Mouse (Mus musculus): ENCODE data around the gene Smoc2. TPM values are rescaled to one million over a fixed set of nuclear protein-coding genes. Genes with fewer than 3 reads are reported as not detected.
A peak's percentile ranks its signal among the peaks of the same experiment; 100 is the strongest.

Smoc2 gene
- polyA plus RNA-seq, 1 experiment from 2014 or later, result 31.5 TPM

DNA sequence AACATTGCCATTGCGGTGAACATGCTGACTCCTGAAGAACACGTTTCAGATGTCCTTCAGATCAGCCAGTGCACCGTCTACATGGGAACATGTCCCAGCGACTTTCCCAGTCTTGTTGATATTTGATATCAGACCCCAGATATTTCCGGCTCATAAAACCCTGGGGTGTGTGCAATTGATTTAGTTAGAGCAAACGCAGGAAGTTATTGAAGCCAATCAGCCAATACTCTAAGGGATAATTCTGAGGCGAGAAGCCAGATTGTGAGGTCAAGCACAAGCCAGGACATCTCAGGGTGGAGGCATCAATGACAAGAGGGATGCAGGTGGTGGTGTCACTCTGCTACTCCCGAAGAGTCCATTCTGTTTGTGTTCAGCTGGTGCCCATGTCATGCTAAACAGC lies 28.9 kb upstream of the Smoc2 start:
- Histone ChIP-seq H3K4me3 (no peak overlapping the region), H3K27me3 (ENCODE audit: insufficient read depth, poor library complexity, severe bottlenecking) (peaks cover 65% of the 10 kb centered on the region), H3K4me1 (peaks cover 5% of the 10 kb centered on the region), H3K9me3 (no peaks in the 10 kb centered on the region), H3K36me3 (no peaks in the 10 kb centered on the region), H3K27ac (no peak overlapping the region)
- no peak for DNase-seq (ENCODE audit: low spot score)
- 79% methylated on average over 8 of the region's 8 CpGs for WGBS

- H3K27me3 ChIP-seq (ENCODE audit: insufficient read depth, poor library complexity, severe bottlenecking), result peaks cover 64% of the 10 kb centered on the region
- H3K4me1 ChIP-seq, result peaks cover 5% of the 10 kb centered on the region
- no peaks in the 10 kb centered on the region for H3K36me3 ChIP-seq
- H3K27ac ChIP-seq, result no peak overlapping the region
- WGBS, result 75% methylated on average over 7 of the region's 7 CpGs
- H3K4me3 ChIP-seq, result no peak overlapping the region
- DNase-seq (ENCODE audit: low spot score), result no peak
- H3K9me3 ChIP-seq, result no peaks in the 10 kb centered on the region
Observed at GRCm38 (mm10) chr17:14252456-14252855, 26.9 kb upstream of the Smoc2 start.

GRCm38 (mm10) chr17:14254616-14255015 lies 24.7 kb upstream of the Smoc2 start:
- no peaks in the 10 kb centered on the region for H3K9me3 ChIP-seq

DNA sequence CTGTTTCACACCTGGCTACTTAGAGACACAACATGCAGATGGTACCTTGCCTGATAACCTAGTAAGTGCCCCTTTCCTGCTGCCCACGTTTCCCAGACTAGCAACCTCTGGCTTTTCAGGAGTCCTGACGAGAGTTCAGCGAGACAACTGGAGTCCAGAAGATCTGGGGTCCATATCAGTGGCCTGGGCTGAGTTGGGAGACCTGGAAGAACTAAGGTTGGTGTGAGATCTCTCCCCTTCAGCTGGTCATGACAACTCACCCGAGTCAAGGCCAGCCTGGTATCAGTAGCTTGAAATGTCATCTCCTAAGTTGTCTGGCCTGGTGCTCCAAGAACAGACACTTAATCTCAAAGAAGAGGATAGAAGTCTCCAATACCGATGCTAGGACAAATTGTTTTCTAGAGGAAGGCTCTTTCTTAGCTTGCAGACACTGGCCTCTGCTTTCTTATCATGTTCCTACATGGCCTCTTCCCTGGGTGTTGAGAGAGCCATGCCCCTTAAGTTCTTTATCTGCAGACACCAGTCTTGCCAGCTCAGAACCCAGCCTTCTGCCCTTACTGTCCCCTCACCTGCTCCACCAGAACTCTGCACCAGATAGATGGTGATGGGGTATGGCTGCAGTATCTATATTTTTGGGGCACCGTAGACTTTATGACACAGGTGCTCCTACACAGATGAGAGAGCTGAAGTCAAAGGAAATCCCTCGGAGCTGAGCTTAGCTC lies 21.3 kb upstream of the Smoc2 start:
- WGBS, result 66% methylated on average over 7 of the region's 7 CpGs
- Histone ChIP-seq H3K27me3 (ENCODE audit: insufficient read depth, poor library complexity, severe bottlenecking) (peaks cover 71% of the 10 kb centered on the region), H3K27ac (no peak overlapping the region), H3K9me3 (no peaks in the 10 kb centered on the region), H3K4me1 (peaks cover 9% of the 10 kb centered on the region), H3K4me3 (no peak overlapping the region), H3K36me3 (no peaks in the 10 kb centered on the region)
- DNase-seq (ENCODE audit: low spot score), result no peak

More at GRCm38 (mm10) chr17:14254616-14255015, 24.7 kb upstream of the Smoc2 start:
- Histone ChIP-seq H3K4me1 (peaks cover 5% of the 10 kb centered on the region), H3K4me3 (no peak overlapping the region), H3K36me3 (no peaks in the 10 kb centered on the region), H3K27me3 (ENCODE audit: insufficient read depth, poor library complexity, severe bottlenecking) (peaks cover 66% of the 10 kb centered on the region), H3K27ac (no peak overlapping the region)
- DNase-seq (ENCODE audit: low spot score), result no peak
- 72% methylated on average over 5 of the region's 5 CpGs for WGBS

DNA sequence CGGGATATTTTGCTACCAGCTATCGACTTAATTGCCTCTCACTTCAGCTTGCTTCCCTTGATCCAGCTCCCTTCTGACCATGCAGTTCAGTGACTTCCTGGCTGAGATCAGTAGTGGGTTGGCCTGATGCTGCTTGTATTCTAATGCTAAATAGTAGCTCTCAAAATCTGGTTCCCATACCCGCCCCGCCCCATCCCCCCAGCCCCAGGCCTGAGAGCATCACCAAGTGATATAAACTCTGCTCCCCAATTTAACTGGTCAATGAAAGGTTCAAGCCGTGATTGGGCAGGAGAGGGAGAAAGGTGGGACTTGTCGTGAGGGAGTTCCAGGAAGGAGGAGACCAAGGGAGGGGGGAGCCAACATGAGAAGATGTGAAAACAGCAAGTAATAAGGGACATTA lies 20.4 kb upstream of the Smoc2 start:
- Histone ChIP-seq H3K4me1 (peaks cover 14% of the 10 kb centered on the region; the same call in 1 of the 2 replicates), H3K4me3 (no peak overlapping the region), H3K9me3 (no peaks in the 10 kb centered on the region), H3K27me3 (ENCODE audit: insufficient read depth, poor library complexity, severe bottlenecking) (peaks cover 78% of the 10 kb centered on the region), H3K27ac (no peak overlapping the region), H3K36me3 (no peaks in the 10 kb centered on the region)
- 44% methylated on average over 6 of the region's 6 CpGs for WGBS
- no peak for DNase-seq (ENCODE audit: low spot score)

- DNase-seq (ENCODE audit: low spot score), result no peak
- peaks cover 70% of the 10 kb centered on the region for H3K27me3 ChIP-seq (ENCODE audit: insufficient read depth, poor library complexity, severe bottlenecking)
- no peaks in the 10 kb centered on the region for H3K36me3 ChIP-seq
- H3K9me3 ChIP-seq, result no peaks in the 10 kb centered on the region
- H3K4me3 ChIP-seq, result no peak overlapping the region
- H3K4me1 ChIP-seq, result peaks cover 18% of the 10 kb centered on the region; the same call in 1 of the 2 replicates
- H3K27ac ChIP-seq, result no peak overlapping the region
- WGBS, result 72% methylated on average over 3 of the region's 3 CpGs
Observed at GRCm38 (mm10) chr17:14260966-14261365, 18.3 kb upstream of the Smoc2 start.

- Histone ChIP-seq H3K27me3 (ENCODE audit: insufficient read depth, poor library complexity, severe bottlenecking) (peaks cover 64% of the 10 kb centered on the region), H3K4me3 (no peak overlapping the region), H3K27ac (no peak overlapping the region), H3K4me1 (peaks cover 18% of the 10 kb centered on the region; the same call in 1 of the 2 replicates), H3K9me3 (no peaks in the 10 kb centered on the region), H3K36me3 (no peaks in the 10 kb centered on the region)
- DNase-seq (ENCODE audit: low spot score), result no peak
- WGBS, result 77% methylated on average over 10 of the region's 10 CpGs
Observed at GRCm38 (mm10) chr17:14262217-14262616, 17.1 kb upstream of the Smoc2 start.

GRCm38 (mm10) chr17:14268001-14268400 lies 11.3 kb upstream of the Smoc2 start:
- Histone ChIP-seq H3K27me3 (ENCODE audit: insufficient read depth, poor library complexity, severe bottlenecking) (peaks cover 63% of the 10 kb centered on the region), H3K4me3 (no peak overlapping the region), H3K9me3 (no peaks in the 10 kb centered on the region), H3K4me1 (peaks cover 13% of the 10 kb centered on the region; the same call in 1 of the 2 replicates), H3K27ac (no peak overlapping the region), H3K36me3 (no peaks in the 10 kb centered on the region)
- 86% methylated on average over 4 of the region's 4 CpGs for WGBS
- DNase-seq (ENCODE audit: low spot score), result no peak

DNA sequence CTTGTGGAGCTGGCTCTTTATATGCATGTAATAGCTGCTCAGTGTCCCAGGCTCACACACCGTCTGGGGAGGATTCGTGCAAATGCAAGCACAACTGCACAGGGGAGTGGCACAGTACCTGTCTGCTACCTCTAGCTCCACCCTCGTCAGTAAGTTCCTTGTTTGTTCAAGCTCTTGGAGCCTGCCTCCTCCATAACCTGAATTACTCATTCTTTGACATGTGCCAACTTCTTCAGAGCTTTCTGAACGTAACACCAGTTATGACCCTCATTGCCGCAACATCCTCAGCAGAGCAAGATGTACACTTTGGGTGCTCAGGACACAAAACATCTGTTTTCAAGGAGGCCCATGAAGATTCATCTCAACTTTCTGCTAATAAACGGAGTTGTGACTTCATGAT lies 5.9 kb upstream of the Smoc2 start:
- no peak for DNase-seq (ENCODE audit: low spot score)
- H3K4me3 ChIP-seq, result no peak overlapping the region
- H3K27ac ChIP-seq, result no peak overlapping the region
- peaks cover 91% of the 10 kb centered on the region for H3K27me3 ChIP-seq (ENCODE audit: insufficient read depth, poor library complexity, severe bottlenecking)
- 77% methylated on average over 6 of the region's 6 CpGs for WGBS
- no peaks in the 10 kb centered on the region for H3K9me3 ChIP-seq
- no peaks in the 10 kb centered on the region for H3K36me3 ChIP-seq
- no peaks in the 10 kb centered on the region for H3K4me1 ChIP-seq

DNA sequence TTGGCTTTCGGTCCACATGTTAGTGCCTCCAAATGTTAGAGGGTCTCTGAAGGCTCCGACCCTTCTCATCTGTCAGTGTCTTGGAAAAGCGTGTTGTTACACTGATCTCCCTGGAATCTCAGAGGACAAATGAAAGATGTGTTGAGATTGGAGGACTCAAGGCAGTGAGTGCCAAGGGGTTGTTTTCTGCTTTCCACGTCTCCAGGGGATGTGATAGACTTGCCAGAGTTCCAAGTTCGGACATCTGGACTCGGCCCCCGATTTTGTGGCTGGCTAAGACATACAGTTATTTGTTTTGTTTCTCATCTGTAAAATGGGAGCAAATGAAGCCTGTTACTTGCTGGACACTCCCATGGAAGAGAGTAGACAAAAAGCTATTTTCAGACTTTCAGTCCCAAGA lies 2.0 kb upstream of the Smoc2 start:
- Histone ChIP-seq H3K36me3 (no peaks in the 10 kb centered on the region), H3K9me3 (no peaks in the 10 kb centered on the region), H3K27ac (no peak overlapping the region), H3K27me3 (ENCODE audit: insufficient read depth, poor library complexity, severe bottlenecking) (peaks cover 95% of the 10 kb centered on the region), H3K4me1 (peaks cover 22% of the 10 kb centered on the region), H3K4me3 (no peak overlapping the region)
- WGBS, result 79% methylated on average over 7 of the region's 7 CpGs
- DNase-seq (ENCODE audit: low spot score), result no peak

- Histone ChIP-seq H3K27me3 (ENCODE audit: insufficient read depth, poor library complexity, severe bottlenecking) (peaks cover 100% of the 10 kb centered on the region), H3K9me3 (no peaks in the 10 kb centered on the region), H3K36me3 (no peaks in the 10 kb centered on the region), H3K27ac (no peak overlapping the region), H3K4me3 (peak overlapping the region; percentile 62), H3K4me1 (peaks cover 22% of the 10 kb centered on the region)
- 2% methylated on average over 10 of the region's 10 CpGs for WGBS
- no peak for DNase-seq (ENCODE audit: low spot score)
Observed at GRCm38 (mm10) chr17:14279966-14280300, 627 bp downstream of the Smoc2 start.

GRCm38 (mm10) chr17:14280425-14280833 lies 1.1 kb downstream of the Smoc2 start:
- Histone ChIP-seq H3K9me3 (no peaks in the 10 kb centered on the region), H3K27me3 (ENCODE audit: insufficient read depth, poor library complexity, severe bottlenecking) (peaks cover 100% of the 10 kb centered on the region), H3K36me3 (no peaks in the 10 kb centered on the region), H3K4me1 (peaks cover 22% of the 10 kb centered on the region), H3K4me3 (peak overlapping the region; percentile 62), H3K27ac (no peak overlapping the region)
- no peak for DNase-seq (ENCODE audit: low spot score)
- 2% methylated on average over 31 of the region's 31 CpGs for WGBS

- H3K9me3 ChIP-seq, result no peaks in the 10 kb centered on the region
- no peak overlapping the region for H3K27ac ChIP-seq
- H3K4me1 ChIP-seq, result no peaks in the 10 kb centered on the region
- H3K27me3 ChIP-seq (ENCODE audit: insufficient read depth, poor library complexity, severe bottlenecking), result peaks cover 98% of the 10 kb centered on the region
- DNase-seq (ENCODE audit: low spot score), result peak; percentile 88
- H3K4me3 ChIP-seq, result no peak overlapping the region
- 40% methylated on average over 7 of the region's 7 CpGs for WGBS
- no peaks in the 10 kb centered on the region for H3K36me3 ChIP-seq
Observed at GRCm38 (mm10) chr17:14288015-14288616, 8.8 kb downstream of the Smoc2 start.
